ENCODE assay signal across 7 mouse cellular contexts in the genomic region with DNA sequence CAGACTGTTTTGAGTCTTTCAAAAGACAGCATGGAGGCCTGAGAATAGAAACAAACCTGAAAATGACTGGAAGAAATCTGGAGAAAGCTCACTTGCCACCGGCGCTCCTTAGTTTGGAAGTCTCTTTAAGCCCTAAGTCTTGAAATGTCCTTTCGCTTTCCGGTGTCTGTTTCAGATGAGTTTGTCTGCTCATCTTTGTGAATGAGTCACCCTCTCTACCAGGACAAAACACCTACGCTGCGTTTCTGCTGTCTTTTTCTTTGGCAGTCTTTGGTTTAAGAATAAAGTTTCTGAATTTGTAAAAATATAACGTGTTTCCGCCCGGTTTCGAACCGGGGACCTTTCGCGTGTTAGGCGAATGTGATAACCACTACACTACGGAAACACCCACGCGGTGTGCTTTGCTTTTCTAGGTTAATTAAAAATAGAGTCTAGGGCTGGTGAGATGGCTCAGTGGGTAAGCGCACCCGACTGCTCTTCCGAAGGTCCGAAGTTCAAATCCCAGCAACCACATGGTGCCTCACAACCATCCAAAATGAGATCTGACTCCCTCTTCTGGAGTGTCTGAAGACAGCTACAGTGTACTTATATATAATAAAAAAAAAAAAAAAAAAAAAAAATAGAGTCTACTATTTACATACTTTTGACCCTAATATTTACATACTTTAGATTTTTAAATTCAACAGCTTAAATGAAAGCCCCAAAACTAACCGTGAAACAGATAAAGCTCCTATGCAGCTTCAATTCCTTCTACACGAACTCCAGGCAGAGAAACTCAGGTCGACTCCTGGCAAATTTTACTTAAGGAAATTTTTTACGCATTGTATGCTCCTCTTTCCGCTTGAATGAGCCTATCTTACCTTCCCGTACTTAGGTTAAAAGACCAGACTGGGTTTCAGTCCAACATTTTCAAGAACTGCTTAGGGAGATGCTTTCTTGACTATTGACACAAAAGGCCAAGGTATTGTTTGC. TPM values are rescaled to one million over a fixed set of nuclear protein-coding genes. Genes with fewer than 3 reads are reported as not detected.
A peak's percentile ranks its signal among the peaks of the same experiment; 100 is the strongest.
DNase-seq lines count a peak whose midpoint lies in the region; ATAC-seq and TF ChIP-seq lines count a peak whose summit lies in the region.

No protein-coding gene starts in this region.

- H3K4me2 ChIP-seq in forebrain, embryonic 14.5 days (ENCODE audit: low read length): 0 out of 2 replicates have a peak overlapping the region, but pooled peaks have one; percentile 2
- H3K4me2 ChIP-seq in lung, embryonic 14.5 days: peak overlapping the region; percentile 54

- peak; percentile 91 for DNase-seq in MN1 (ENCODE audit: low spot score)
- DNase-seq in brain, adult 2 months (ENCODE audit: low read depth, low spot score): peak; percentile 74
- DNase-seq in forebrain, embryonic 14.5 days (ENCODE audit: low spot score): peak; percentile 82
- peak; percentile 29 for DNase-seq in heart, postnatal 25 days (ENCODE audit: low spot score)
- DNase-seq in layer of hippocampus, adult 9-10 months (ENCODE audit: low spot score): peak; percentile 69
- peak; percentile 95 for DNase-seq in lung, embryonic 14.5 days
- peak; percentile 78 to 81 for DNase-seq in right cerebral cortex, adult 2 months (ENCODE audit: low spot score in 2 of 2)

- no peaks in the 10 kb centered on the region for H3K36me3 ChIP-seq in forebrain, embryonic 14.5 days (ENCODE audit: control insufficient read depth, insufficient read depth, low read length)
- H3K36me3 ChIP-seq in lung, embryonic 14.5 days (ENCODE audit: insufficient read depth): no peaks in the 10 kb centered on the region

- H3K4me1 ChIP-seq in forebrain, embryonic 14.5 days (ENCODE audit: control insufficient read depth, insufficient read depth, low read length): peaks cover 8% of the 10 kb centered on the region; the same call in 1 of the 2 replicates
- H3K4me1 ChIP-seq in lung, embryonic 14.5 days (ENCODE audit: insufficient read depth): no peaks in the 10 kb centered on the region

- H3K27me3 ChIP-seq in forebrain, embryonic 14.5 days (replicated peaks; ENCODE audit: control insufficient read depth, insufficient read depth, low read length): peaks cover 57% of the 10 kb centered on the region
- peaks cover 30% of the 10 kb centered on the region for H3K27me3 ChIP-seq in lung, embryonic 14.5 days (ENCODE audit: insufficient read depth, low read length)

- no peak overlapping the region for H3K9ac ChIP-seq in forebrain, embryonic 14.5 days (ENCODE audit: low read length)
- no peak overlapping the region for H3K9ac ChIP-seq in lung, embryonic 14.5 days

- intact Hi-C loops in heart, postnatal 25 days (cut with DNase I): loop anchor here (2.0 kb wide), 1 partner anchor 21 kb away; no protein-coding TSS in a partner anchor

- H3K9me3 ChIP-seq in forebrain, embryonic 14.5 days (replicated peaks; ENCODE audit: control insufficient read depth, low read length): 0 out of 2 replicates have a peak, but pooled peaks cover 3% of the 10 kb centered on the region
- no peaks in the 10 kb centered on the region for H3K9me3 ChIP-seq in lung, embryonic 14.5 days (ENCODE audit: low read depth, low read length)

- TF ChIP-seq CTCF in lung, embryonic 14.5 days (IDR thresholded peaks at IDR 0.05; ENCODE audit: low read depth): no peak

- H3K27ac ChIP-seq in forebrain, embryonic 14.5 days (ENCODE audit: low read depth, low read length): no peak overlapping the region
- H3K27ac ChIP-seq in lung, embryonic 14.5 days (ENCODE audit: low read depth): no peak overlapping the region

- peak; percentile 78 for ATAC-seq in forebrain, embryonic 14.5 days
- ATAC-seq in lung, embryonic 14.5 days (ENCODE audit: insufficient read depth): peak; percentile 80

- 14% methylated on average over 27 of the region's 27 CpGs for WGBS in forebrain, embryonic 14.5 days
- 12% methylated on average over 27 of the region's 27 CpGs for whole genome bisulfite sequencing in lung, embryonic 14.5 days

- 0 out of 2 replicates have a peak overlapping the region, but pooled peaks have one; percentile 5 for H3K4me3 ChIP-seq in forebrain, embryonic 14.5 days (ENCODE audit: low read depth, low read length)
- H3K4me3 ChIP-seq in lung, embryonic 14.5 days (ENCODE audit: low read depth, low read length): peak overlapping the region; percentile 14; the same call in 1 of the 2 replicates

RNA-seq across cellular contexts. Expression of a gene that starts 6.2 kb away (rescaled TPM):
- 0.10 TPM in 1 of 2 replicates, not detected in the other for polyA plus RNA-seq in forebrain, embryonic 14.5 days (2014; fragmentation: Nextera tagmentation; extraction: Ambion mirVana)
- not detected for total RNA-seq in heart, postnatal 25 days (2021)
- 1.6 and 2.0 TPM in 2 replicates for polyA plus RNA-seq in lung, embryonic 14.5 days (2014; fragmentation: Nextera tagmentation; extraction: Ambion mirVana)

RNA-seq across cellular contexts. Expression of a gene that starts 19.6 kb away (rescaled TPM):
- polyA plus RNA-seq in forebrain, embryonic 14.5 days (2014; fragmentation: Nextera tagmentation; extraction: Ambion mirVana): 4.8 and 8.3 TPM in 2 replicates
- total RNA-seq in heart, postnatal 25 days (2021): 10 to 100 TPM; 32.9 to 34.9 TPM
- polyA plus RNA-seq in lung, embryonic 14.5 days (2014; fragmentation: Nextera tagmentation; extraction: Ambion mirVana): 21.2 and 21.6 TPM in 2 replicates

RNA-seq across cellular contexts. Expression of a gene that starts 19.9 kb away (rescaled TPM):
- polyA plus RNA-seq in forebrain, embryonic 14.5 days (2014; fragmentation: Nextera tagmentation; extraction: Ambion mirVana): 2.5 and 3.5 TPM in 2 replicates
- total RNA-seq in heart, postnatal 25 days (2021): 10 to 100 TPM; 17.2 to 23.4 TPM
- polyA plus RNA-seq in lung, embryonic 14.5 days (2014; fragmentation: Nextera tagmentation; extraction: Ambion mirVana): 8.6 and 11.7 TPM in 2 replicates

RNA-seq across cellular contexts. Expression of a gene that starts 25.4 kb away (rescaled TPM):
- 14.0 and 18.0 TPM in 2 replicates for polyA plus RNA-seq in forebrain, embryonic 14.5 days (2014; fragmentation: Nextera tagmentation; extraction: Ambion mirVana)
- 10 to 100 TPM; 17.8 to 19.0 TPM for total RNA-seq in heart, postnatal 25 days (2021)
- 26.4 and 26.7 TPM in 2 replicates for polyA plus RNA-seq in lung, embryonic 14.5 days (2014; fragmentation: Nextera tagmentation; extraction: Ambion mirVana)

RNA-seq across cellular contexts. Expression of a gene that starts 27.0 kb away (rescaled TPM):
- polyA plus RNA-seq in forebrain, embryonic 14.5 days (2014; fragmentation: Nextera tagmentation; extraction: Ambion mirVana): 20.4 and 37.4 TPM in 2 replicates
- 10 to 100 TPM in 1 of 2 experiments, 1 to 10 TPM in 1; 7.9 to 12.1 TPM for total RNA-seq in heart, postnatal 25 days (2021)
- polyA plus RNA-seq in lung, embryonic 14.5 days (2014; fragmentation: Nextera tagmentation; extraction: Ambion mirVana): 71.0 and 82.2 TPM in 2 replicates

Comparison
In these comparisons a context has a peak if more than half of its experiments do, and no peak if none do; other contexts are left out.
1. DNase-seq: peak in every context shown above with its lines; median percentile 95 in lung, embryonic 14.5 days; 91 in MN1; 82 in forebrain, embryonic 14.5 days; 80 in right cerebral cortex, adult 2 months; 74 in brain, adult 2 months; 69 in layer of hippocampus, adult 9-10 months; 29 in heart, postnatal 25 days.